Mouse (Mus musculus): ENCODE measurements around the gene Zbtb39. TPM values are rescaled to one million over a fixed set of nuclear protein-coding genes. Genes with fewer than 3 reads are reported as not detected.

Zbtb39 gene
- polyA plus RNA-seq, 1 experiment from 2014 or later = 4.3 TPM

DNA sequence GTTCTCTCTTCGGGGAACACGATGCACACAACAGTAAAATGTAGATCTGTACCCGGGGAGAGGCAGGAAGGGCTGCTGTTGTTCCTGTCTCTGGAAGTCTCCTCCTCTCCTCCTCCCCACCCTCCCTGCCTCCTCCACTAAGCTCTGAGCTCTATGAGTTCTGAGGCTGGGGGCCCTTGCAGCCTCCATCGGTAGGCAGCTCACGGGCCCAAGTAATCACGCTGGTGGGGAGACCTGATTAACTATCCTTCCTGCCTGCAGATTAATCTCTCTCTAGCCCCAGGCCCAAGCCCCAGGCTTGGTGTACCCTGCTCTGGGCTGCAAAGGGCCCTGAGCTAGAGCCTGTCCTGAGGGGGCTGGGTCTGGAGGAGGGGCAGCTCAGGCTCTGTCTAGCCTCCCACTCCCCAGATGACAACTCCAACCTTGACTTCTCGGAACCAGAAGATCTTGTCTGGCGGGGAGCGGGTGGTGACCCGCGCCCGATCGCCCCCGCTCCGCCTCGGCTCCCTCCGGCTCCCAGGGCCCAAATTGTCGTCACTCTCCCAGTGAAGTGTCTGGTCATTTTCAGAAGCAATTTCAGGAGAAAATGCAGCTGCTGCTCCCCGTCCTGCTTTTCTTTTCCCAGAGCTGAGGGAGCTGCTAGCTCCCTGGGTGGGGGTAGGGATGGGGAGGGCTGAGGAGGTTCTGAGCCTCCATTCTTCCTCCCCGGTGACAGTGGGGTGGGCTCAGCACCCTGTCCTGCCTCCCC, 17.5 kb upstream of the Zbtb39 start:
- DNase-seq (ENCODE audit: low spot score) = peak; percentile 44
- Histone ChIP-seq H3K36me3 (no peaks in the 10 kb centered on the region), H3K4me1 (peaks cover 33% of the 10 kb centered on the region), H3K27me3 (ENCODE audit: low read depth, poor library complexity, severe bottlenecking) (peaks cover 67% of the 10 kb centered on the region), H3K9me3 (replicated peaks) (no peaks in the 10 kb centered on the region), H3K27ac (replicated peaks) (peak overlapping the region; percentile 76), H3K4me3 (peak overlapping the region; percentile 40)
- WGBS = 11% methylated on average over 20 of the region's 20 CpGs

DNA sequence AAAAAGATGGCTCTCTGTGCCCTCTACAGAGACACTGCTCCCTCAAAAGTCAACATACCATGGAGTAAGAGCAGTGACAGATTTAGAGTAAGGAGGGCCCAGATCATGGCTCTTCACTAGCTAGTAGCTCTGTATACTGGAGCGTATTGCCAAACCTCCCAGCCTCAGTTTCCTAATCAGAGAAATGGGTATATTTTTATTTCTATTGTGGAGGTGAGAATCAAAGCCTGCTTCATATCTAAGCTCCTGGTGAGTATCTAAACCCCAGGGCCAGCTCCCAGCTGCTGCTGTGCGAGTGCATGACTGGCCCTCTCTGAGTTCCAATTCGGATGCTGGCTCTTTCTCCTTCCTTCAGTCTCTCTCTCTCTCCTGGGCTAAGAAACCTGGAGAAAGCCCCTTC, 15.2 kb upstream of the Zbtb39 start, which contains the start of gene Tac2:
TSS of gene Tac2 (plus strand) at position 301 of the 400 bp plus-strand sequence.
- H3K9me3 ChIP-seq (replicated peaks) = no peaks in the 10 kb centered on the region
- H3K4me3 ChIP-seq = no peak within 1 kb of the TSS
- H3K27ac ChIP-seq (replicated peaks) = no peak within 1 kb of the TSS
- no peaks in the 10 kb centered on the region for H3K36me3 ChIP-seq
- H3K4me1 ChIP-seq = peaks cover 33% of the 10 kb centered on the region
- no peak for DNase-seq (ENCODE audit: low spot score)
- 80% methylated on average over 3 of the region's 3 CpGs for WGBS
- H3K27me3 ChIP-seq (ENCODE audit: low read depth, poor library complexity, severe bottlenecking) = peaks cover 87% of the 10 kb centered on the region

DNA sequence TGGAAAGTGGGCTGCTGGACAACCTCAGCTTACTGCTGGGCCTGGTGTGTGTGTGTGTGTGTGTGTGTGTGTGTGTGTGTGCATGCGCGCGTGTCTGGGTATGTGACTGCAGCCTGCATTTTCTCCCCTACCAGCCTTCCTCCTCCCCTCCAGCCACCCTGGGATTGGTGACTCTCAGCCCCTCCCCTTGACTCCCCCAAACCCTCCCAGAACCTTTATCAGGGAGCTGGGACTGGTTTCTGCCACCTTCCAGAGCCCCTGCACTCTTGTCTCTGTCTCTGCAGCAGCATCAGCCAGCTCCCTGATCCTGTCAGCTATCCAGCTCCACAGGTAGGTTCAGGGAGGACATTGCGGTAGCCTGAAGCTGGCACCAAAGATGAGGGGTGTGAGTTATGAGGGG, 14.2 kb upstream of the Zbtb39 start:
- Histone ChIP-seq H3K4me3 (no peak overlapping the region), H3K36me3 (no peaks in the 10 kb centered on the region), H3K4me1 (peaks cover 33% of the 10 kb centered on the region), H3K27me3 (ENCODE audit: low read depth, poor library complexity, severe bottlenecking) (peaks cover 81% of the 10 kb centered on the region), H3K9me3 (replicated peaks) (no peaks in the 10 kb centered on the region), H3K27ac (replicated peaks) (no peak overlapping the region)
- DNase-seq (ENCODE audit: low spot score) = no peak
- WGBS = 93% methylated on average over 4 of the region's 4 CpGs

DNA sequence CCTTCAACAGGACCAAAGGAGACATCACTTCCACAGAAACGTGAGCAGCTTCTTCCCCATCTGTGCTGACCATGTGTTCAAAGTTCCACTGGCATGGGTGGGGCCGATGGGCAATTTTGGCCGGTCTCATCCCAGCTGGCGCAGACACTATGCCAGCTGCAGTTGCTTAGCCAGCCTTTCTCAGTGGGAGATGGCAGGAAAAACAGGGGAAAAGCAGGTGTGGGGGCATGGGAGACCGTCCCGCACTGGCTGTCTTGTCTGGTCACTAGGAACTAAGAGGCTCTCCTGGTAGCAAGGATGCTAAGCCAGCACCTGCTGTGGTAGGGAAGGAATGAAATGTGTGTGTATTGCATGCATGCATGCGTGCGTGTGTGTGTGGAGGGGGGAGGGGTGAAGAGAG, 10.9 kb upstream of the Zbtb39 start:
- no peak overlapping the region for H3K27ac ChIP-seq (replicated peaks)
- H3K9me3 ChIP-seq (replicated peaks) = no peaks in the 10 kb centered on the region
- peaks cover 14% of the 10 kb centered on the region for H3K4me1 ChIP-seq
- 78% methylated on average over 8 of the region's 8 CpGs for WGBS
- no peak for DNase-seq (ENCODE audit: low spot score)
- peaks cover 60% of the 10 kb centered on the region for H3K27me3 ChIP-seq (ENCODE audit: low read depth, poor library complexity, severe bottlenecking)
- H3K4me3 ChIP-seq = no peak overlapping the region
- no peaks in the 10 kb centered on the region for H3K36me3 ChIP-seq

DNA sequence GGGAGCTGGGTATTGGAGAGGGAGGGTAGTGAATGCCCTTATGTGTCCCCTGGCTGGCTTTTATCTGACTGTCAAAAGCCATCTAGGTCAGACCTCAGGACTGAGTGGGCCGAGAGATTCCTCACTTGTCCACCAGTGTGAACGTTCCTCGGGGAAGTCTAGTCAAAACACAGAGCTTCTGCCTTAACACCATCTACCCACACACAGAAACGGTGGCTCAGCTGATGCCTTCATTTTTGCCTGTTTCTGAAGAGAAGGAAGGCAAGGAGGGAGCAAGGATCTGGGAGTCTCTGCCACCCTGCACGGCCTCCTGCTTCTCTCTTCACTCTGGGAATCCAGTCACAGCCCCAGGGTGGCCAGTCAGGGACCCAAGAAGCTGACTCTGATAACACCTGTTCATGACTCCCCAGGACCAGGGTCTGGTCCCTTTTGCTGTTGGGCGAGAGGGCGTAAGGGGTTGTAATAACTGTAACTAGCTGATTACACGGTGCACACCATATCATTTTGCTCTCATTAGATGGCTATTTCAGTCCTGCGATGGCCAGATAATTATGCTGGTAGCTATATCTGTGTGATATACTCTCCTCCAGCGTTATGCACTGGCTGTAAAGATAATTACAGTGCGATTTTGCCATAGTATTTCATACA, 8.9 kb upstream of the Zbtb39 start:
- no peak for DNase-seq (ENCODE audit: low spot score)
- H3K36me3 ChIP-seq = no peaks in the 10 kb centered on the region
- no peak overlapping the region for H3K27ac ChIP-seq (replicated peaks)
- WGBS = 70% methylated on average over 11 of the region's 11 CpGs
- H3K4me1 ChIP-seq = peaks cover 14% of the 10 kb centered on the region
- no peaks in the 10 kb centered on the region for H3K9me3 ChIP-seq (replicated peaks)
- no peak overlapping the region for H3K4me3 ChIP-seq
- H3K27me3 ChIP-seq (ENCODE audit: low read depth, poor library complexity, severe bottlenecking) = peaks cover 48% of the 10 kb centered on the region

DNA sequence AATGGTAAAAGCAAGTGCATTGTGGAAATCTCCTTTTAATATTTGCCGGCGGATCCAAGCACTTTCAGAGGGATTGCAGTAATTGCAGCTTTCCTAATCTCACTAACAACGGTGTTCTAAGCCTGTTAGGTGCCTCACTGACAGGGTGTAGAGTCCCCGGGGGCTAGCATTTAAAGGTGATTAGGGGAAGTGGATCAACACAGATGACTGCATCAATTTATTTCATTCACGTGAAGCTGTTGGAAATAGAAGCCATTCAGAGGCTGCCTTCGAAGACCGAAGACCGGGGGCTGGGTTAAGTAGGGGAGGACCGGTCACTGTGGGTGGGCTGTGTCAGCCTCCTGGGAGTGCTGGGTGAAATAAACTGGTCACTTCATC, 8.4 kb upstream of the Zbtb39 start:
- WGBS = 37% methylated on average over 9 of the region's 9 CpGs
- peaks cover 14% of the 10 kb centered on the region for H3K4me1 ChIP-seq
- no peak overlapping the region for H3K27ac ChIP-seq (replicated peaks)
- no peak for DNase-seq (ENCODE audit: low spot score)
- H3K9me3 ChIP-seq (replicated peaks) = no peaks in the 10 kb centered on the region
- no peak overlapping the region for H3K4me3 ChIP-seq
- peaks cover 43% of the 10 kb centered on the region for H3K27me3 ChIP-seq (ENCODE audit: low read depth, poor library complexity, severe bottlenecking)
- no peaks in the 10 kb centered on the region for H3K36me3 ChIP-seq

DNA sequence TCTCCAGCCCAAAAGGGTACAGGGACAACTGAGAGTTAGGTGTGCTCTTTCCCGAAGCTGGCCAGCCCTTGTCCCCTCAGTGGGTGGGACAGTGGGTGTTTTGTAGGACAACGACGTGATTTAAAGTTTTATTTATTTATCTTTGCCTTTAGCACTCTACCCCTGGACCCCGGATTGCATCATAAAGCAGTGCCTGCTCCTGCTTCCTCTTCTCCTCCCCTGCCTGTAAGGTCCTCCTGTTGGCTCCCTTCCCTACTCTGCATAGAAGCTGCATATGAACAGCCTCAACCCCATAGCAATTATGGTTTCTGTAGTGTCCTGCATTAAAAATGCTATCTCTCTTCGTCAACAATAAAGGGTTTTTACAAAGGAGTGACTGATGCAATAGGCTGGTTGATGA, 7.9 kb upstream of the Zbtb39 start:
- DNase-seq (ENCODE audit: low spot score) = no peak
- Histone ChIP-seq H3K4me1 (peaks cover 14% of the 10 kb centered on the region), H3K4me3 (no peak overlapping the region), H3K27ac (replicated peaks) (no peak overlapping the region), H3K9me3 (replicated peaks) (no peaks in the 10 kb centered on the region), H3K36me3 (no peaks in the 10 kb centered on the region), H3K27me3 (ENCODE audit: low read depth, poor library complexity, severe bottlenecking) (peaks cover 42% of the 10 kb centered on the region)
- 43% methylated on average over 5 of the region's 5 CpGs for WGBS

DNA sequence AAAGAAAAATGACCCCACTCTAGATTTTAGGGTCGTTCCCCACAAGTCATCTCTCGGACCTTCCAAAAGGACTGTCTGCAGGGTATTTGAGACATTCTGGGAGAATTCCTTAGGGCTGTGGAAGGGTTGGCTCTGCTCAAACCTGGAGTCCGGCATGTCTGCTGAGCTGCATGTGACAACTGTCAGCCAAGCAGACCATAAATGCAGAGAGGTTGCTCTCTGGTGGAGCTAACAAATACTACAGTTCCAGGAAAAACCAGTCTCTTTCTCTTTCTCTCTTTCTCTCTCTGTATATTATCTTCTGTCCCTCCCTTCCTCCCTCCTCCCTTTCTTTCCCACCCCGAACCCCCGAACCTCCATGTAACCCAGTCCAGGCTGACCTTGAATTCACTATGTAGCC, 4.9 kb upstream of the Zbtb39 start:
- no peak overlapping the region for H3K27ac ChIP-seq (replicated peaks)
- no peak for DNase-seq (ENCODE audit: low spot score)
- H3K9me3 ChIP-seq (replicated peaks) = no peaks in the 10 kb centered on the region
- 52% methylated on average over 5 of the region's 5 CpGs for WGBS
- H3K4me1 ChIP-seq = peaks cover 18% of the 10 kb centered on the region
- H3K36me3 ChIP-seq = no peaks in the 10 kb centered on the region
- peaks cover 17% of the 10 kb centered on the region for H3K27me3 ChIP-seq (ENCODE audit: low read depth, poor library complexity, severe bottlenecking)
- no peak overlapping the region for H3K4me3 ChIP-seq

DNA sequence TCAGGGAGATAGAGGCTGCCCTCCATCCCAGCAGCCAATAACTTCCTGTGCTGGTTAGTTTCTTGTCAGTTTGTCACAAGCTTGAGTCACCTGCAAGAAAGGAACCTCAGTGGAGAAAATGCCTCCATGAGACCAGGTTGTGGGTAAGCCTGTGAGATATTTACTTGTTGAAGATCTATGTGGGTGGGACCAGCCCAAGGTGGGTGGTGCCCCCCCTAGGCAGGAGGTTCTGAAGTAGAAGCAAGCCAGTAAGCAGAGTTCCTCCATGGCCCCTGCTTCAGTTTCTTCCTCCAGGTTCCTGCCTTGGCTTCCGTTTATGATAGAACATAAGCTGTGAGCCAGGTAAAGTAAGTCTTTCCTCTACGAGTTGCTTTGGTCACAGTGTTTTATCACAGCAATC, 3.1 kb upstream of the Zbtb39 start:
- peaks cover 3% of the 10 kb centered on the region for H3K36me3 ChIP-seq
- DNase-seq (ENCODE audit: low spot score) = no peak
- WGBS = 82% methylated on average over 2 of the region's 2 CpGs

DNA sequence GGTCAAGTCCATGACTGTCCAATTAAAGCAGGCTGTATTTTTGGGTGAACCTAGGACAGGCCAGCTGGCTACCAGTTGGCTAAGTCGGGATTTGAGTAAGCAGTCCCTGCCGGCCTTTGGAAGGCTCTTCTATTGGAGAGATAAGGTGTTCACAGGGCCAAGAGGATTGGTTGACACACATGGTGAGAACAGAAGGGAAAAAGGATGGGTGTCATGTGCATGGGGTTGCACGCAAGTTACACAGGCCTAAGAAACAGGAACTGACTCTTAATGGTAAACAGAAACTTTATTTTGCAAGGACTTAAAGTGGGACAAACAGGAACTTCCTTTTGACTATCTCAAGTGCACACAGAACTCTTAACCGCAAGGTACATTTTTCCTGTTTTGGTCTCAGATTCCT, 2.4 kb upstream of the Zbtb39 start:
- no peak overlapping the region for H3K27ac ChIP-seq (replicated peaks)
- peaks cover 10% of the 10 kb centered on the region for H3K27me3 ChIP-seq (ENCODE audit: low read depth, poor library complexity, severe bottlenecking)
- DNase-seq (ENCODE audit: low spot score) = no peak
- peaks cover 24% of the 10 kb centered on the region for H3K4me1 ChIP-seq
- WGBS = 81% methylated on average over 4 of the region's 4 CpGs
- H3K36me3 ChIP-seq = peaks cover 10% of the 10 kb centered on the region
- H3K4me3 ChIP-seq = no peak overlapping the region
- H3K9me3 ChIP-seq (replicated peaks) = no peaks in the 10 kb centered on the region

More for the DNA sequence above, 3.1 kb upstream of the Zbtb39 start:
- Histone ChIP-seq H3K27ac (replicated peaks) (no peak overlapping the region), H3K4me1 (peaks cover 23% of the 10 kb centered on the region), H3K27me3 (ENCODE audit: low read depth, poor library complexity, severe bottlenecking) (peaks cover 10% of the 10 kb centered on the region), H3K9me3 (replicated peaks) (no peaks in the 10 kb centered on the region), H3K4me3 (no peak overlapping the region)

DNA sequence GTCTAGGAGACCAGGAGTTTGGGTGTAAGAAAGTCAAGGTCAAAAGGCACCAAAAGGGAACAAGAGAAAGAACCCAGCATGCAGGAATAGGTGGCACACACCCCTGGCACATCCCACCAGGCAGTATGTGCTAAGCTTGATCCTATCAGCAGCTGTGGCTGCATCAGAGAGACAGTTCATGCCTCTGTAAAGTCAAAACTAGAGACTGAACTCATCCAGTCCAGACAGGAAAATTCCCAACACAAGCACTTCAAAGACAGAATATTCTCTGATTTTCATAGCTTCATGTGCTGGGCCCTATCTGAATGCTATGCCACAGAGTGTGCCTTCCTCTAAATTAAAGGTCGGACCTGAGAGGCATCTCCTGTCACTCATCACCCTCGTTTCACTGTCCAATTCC, 1.8 kb upstream of the Zbtb39 start:
- Histone ChIP-seq H3K9me3 (replicated peaks) (no peaks in the 10 kb centered on the region), H3K27ac (replicated peaks) (no peak overlapping the region), H3K36me3 (peaks cover 16% of the 10 kb centered on the region), H3K4me1 (peaks cover 24% of the 10 kb centered on the region), H3K27me3 (ENCODE audit: low read depth, poor library complexity, severe bottlenecking) (peaks cover 4% of the 10 kb centered on the region), H3K4me3 (no peak overlapping the region)
- DNase-seq (ENCODE audit: low spot score) = no peak
- WGBS = 30% methylated on average over 2 of the region's 2 CpGs

DNA sequence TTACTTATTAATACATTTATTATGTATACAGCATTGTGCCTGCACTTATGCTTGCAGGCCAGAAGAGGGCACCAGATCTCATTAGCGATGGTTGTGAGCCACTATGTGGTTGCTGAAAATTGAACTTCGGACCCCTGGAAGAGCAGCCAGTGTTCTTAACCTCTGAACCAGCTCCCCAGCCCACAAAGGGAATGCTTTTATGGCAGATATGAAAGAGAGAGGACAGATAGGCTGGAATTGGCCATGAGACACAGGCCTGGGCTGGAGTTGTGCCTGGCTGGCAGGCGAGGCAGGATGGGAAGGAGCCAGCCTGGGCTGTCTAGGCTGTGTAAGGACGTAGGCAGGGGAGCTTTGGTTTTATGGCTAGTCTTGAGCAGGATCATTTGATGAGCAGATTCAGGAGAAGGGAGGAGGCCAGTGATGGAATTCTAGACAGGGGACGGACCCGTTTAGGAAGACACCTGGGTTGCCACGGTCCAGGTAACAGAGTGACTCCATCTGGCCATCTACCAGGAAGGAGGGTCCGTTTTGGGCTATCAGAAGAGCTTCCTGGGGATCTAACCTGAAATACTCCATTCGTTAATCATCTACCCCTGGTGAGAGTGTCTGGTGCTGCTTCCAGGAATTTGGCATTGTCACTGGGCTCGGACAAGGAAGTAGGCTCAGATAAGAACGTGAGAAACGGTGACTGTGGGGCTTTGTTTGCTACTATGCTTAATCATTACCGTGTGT, 1.0 kb upstream of the Zbtb39 start:
- Histone ChIP-seq H3K9me3 (replicated peaks) (peaks cover 5% of the 10 kb centered on the region), H3K4me3 (peak overlapping the region; percentile 97; the same call in 1 of the 2 replicates), H3K27me3 (ENCODE audit: low read depth, poor library complexity, severe bottlenecking) (peaks cover 4% of the 10 kb centered on the region), H3K27ac (replicated peaks) (no peak overlapping the region), H3K36me3 (peaks cover 24% of the 10 kb centered on the region), H3K4me1 (peaks cover 24% of the 10 kb centered on the region)
- 55% methylated on average over 13 of the region's 13 CpGs for whole genome bisulfite sequencing
- DNase-seq (ENCODE audit: low spot score) = peak; percentile 29

Data from midbrain, embryonic 10.5 days (tissue).